Mouse (Mus musculus) right cerebral cortex, postnatal 10 days (tissue): ENCODE measurements around the gene Ppib.

Experiments used
- DNase-seq, 2 experiments: peaks; one replicate each; pipeline ENCODE4 v3.0.0; 2021; ENCODE audit warnings: low spot score in 2 of 2

The Ppib gene

GRCm38 (mm10) chr9:66078072-66078471, 18.1 kb downstream of the Ppib start:
- no peak for DNase-seq

DNA sequence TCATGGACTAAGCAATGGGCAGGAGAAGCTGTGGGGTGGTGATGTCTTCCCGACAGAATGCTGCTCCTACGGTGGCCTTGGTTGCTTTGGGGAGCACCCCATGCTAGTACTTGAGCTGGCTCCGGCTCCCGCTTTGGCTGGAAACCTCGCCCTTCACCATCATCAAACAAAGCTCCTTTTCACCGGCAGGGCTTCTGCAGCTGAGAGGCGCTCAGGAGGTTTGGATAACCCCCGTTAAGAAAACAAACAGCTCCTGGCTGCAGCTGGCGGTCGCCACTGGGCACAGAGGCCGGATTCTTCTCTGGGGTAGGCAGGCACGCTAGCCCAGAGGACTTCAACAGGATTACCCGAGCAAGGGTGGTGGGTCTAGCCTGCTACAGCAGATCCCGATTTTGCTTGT, 18.5 kb downstream of the Ppib start:
- DNase-seq: peak; percentile 67 to 68

- no peak for DNase-seq
These were observed 20.9 kb downstream of the Ppib start for GRCm38 (mm10) chr9:66080804-66081459.

DNA sequence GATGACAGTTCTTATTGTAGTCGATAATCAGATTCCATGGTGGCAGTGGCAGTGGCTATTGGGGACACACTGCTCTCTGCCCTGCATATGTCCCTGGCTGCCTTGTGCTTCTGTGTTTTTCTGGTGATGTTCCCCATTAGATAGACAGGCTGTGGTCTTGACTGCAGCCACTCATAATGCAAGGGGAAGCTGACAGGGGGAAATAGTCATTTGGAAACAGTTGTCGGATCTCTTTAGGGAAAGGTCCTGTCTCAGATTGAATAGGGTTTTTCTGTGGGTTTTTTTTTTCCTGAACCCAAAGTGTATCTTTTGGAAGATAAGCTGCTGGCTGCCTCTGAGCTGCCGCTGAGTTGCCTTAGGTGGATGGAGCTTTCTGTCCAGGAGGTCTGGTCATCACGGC, 22.0 kb downstream of the Ppib start:
- no peak for DNase-seq

DNA sequence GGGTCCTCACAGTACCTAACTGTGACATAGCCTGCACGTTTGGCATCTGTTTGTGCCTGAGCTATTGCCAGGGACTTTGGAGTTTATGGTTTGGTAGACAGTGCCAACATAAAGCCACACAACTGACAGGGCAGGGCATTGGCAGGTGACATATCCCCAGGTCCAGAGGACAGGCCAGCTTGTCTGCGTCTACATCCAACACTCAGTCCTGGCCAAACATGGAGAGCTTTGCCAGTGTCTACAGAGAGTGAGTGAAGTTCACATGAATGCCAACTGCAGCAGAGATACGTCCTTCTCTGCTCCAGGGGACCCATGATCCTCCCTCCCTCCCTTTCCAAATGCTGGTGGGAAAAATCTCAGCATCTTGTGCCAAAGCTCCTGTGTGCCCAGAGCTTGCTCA, 24.1 kb downstream of the Ppib start:
- no peak for DNase-seq

- DNase-seq: no peak
These were observed 27.0 kb downstream of the Ppib start for GRCm38 (mm10) chr9:66087062-66087461.

- DNase-seq: peak; percentile 48 to 67
These were observed 28.4 kb downstream of the Ppib start for GRCm38 (mm10) chr9:66088411-66088810.

- peak; percentile 36 to 39 for DNase-seq
These were observed 30.7 kb downstream of the Ppib start for GRCm38 (mm10) chr9:66090593-66091244.

DNA sequence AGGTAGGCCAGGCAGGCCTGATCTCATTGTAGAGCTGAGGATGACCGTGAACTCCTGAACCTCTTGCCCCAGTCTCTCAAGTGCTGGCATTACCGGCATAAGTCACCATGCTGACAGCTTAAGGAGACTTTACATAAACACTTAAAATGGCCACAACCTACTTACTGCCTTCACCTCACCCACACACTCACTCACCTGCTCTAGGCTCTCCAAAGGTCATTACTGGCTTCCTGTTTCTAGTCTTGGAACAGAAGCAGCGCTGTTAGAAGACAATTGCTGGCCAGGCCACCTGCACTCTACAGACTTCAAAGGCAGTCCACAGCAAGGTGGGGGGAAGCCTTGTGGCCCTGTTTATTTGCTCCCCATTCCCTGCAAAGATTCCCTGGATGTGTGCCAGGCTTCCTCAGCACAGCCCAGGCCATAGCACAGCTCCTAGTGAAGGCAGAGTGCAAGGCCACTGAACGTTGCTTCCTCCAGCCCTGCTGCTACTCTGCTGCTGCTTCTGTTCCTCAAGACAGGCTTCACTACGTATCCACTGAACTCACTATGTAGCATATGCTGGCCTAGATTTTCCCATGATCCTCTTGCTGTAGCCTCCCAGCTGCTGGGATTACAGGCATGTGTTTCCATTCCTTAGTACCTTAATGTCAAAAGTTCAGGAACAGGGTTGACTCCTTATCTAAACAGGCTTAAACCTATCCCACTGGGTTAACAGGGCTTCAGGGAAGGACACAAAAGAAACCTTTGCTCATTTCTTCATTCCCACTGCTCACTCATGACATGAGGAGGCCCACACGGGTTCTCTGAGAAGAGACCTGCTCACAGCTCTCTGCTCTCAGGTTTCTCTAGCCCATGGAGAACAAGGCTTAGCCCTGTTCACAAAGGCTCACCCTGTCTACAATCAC, 31.6 kb downstream of the Ppib start:
- DNase-seq: peak in 1 of 2 experiments; percentile 47

DNA sequence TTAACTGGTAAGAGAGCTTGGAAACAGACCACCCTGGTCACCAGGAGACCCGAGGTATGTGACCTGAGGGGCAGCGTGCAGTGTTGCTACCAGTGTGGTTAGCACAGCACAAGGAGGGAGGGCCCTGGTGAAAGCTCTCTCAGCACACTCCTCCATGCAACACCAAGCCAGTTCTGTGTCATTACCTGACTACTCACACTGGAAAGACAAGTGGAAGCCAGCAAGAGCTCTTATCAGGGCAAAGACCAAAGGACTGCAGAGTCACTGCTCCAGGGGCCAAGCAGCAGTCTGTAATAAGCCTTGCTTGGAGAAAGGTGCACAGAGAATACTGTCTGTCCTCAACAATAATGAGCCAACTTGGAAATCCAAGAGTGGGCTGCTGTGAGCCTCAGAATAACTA, 32.6 kb downstream of the Ppib start:
- DNase-seq: no peak

DNA sequence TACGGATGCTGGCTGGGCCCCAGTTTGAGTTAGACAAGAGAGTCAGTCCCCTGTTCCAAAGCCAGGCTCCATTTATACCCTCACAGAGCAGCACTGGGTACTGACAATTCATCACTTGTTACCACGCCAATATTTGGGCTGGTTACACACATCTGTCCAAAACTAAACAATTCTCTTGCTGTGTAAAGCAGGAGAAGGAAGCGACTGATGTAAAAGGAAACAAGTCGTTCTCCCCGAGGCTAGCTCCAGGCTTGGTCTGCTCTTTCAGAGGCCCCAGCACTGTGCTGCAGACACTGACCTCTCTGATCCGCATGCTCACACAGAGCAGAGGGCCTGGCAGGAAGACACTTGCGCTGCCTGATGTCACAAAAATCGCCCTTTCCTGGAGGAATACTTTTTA, 41.6 kb downstream of the Ppib start:
- DNase-seq: peak; percentile 40 to 54

DNA sequence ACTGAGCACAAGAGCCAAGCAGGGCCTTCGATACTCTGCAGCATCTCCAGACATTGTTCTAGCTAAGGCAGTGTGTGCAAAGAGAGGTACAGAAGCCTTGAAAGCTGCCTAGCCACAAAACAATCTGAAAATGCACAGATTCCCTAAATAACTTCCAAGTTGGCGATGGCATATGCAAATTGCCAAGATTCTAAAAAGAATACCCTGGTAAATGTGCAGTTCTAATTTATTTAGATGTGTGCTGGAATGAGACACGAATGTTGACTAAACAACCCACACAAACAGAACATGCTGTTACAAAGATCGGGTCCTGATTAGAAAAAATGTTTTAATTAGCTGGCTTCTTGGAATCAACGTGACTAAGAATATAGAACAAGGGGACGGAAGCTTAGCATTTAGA, 42.6 kb downstream of the Ppib start:
- DNase-seq: no peak

- no peak for DNase-seq
These were observed 44.6 kb downstream of the Ppib start for GRCm38 (mm10) chr9:66104601-66105000.

GRCm38 (mm10) chr9:66105168-66105567, 45.1 kb downstream of the Ppib start:
- no peak for DNase-seq

DNA sequence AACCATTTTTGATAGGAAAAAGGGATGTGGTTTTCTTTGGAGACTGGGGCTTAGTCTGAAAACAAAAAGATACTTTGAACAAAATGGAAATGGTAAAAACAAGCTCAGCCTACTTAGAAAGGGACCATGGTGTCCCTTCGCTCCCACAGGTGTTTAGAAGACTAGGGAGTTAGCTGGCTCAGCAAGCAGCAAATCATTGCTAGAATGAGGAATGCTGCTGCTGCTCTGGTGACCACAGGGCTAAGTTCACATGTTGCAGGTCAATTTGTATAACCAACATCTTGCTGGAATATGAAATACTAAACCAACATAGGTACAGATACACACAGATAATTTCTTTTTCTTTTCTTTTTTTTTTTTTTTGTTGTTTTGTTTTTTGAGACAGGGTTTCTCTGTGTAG, 49.6 kb downstream of the Ppib start:
- DNase-seq: no peak

GRCm38 (mm10) chr9:66110126-66110525, 50.1 kb downstream of the Ppib start:
- no peak for DNase-seq

DNA sequence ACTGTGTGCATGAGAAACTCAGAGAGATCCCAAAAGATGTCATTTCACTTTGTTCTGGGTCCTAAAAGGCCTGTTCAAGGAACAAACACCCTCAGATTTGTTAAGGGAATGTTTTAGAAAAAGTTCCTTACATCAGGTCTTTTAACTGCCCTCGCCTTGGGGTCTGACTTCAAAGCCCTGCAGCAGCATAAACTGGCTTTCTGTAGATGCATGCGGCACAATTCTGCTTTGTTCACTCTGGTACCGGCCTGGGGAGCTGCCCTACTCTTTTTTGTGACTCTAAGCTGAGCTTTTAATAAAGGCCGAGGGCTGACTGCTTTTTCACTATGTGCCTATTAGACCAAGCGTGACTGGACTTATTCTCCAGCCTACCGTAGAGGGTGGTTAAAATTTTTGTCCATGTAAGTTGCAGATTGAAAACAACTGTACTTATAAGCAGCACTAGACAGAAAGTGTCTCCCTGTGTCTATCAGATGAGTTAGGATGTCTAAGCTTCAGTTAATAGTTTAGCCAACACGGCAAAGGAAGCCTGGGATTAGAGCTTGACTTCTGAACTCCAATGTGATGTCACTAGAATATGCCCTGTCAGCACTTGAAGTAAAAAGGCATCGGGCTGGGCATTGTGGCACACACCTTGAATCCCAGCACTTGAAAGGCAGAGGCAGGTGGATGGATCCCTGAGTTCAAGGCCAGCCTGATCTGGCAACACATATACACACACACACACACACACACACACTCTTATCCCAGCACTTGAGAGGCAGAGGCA, 50.8 kb downstream of the Ppib start:
- no peak for DNase-seq

DNA sequence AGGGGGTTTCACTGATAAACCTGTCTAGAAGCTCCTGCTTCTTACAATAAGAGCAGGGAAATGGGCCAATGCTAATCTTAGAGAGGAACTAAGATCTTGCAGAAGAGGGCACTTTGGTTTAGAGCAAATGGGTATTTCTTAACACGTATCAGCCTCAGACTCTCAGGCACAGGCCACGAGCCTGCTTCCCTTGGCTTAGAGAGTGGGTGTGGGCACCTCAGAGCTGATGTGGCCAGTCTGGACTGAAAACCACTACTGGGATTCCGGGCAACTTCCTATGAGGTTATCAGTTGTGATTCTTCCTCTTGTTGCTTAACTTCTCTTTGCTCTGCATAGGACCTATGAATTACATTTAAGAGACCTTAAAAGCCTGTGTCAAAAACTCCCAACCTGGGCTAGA, 54.3 kb downstream of the Ppib start:
- DNase-seq: no peak
